Mouse (Mus musculus) small intestine, adult 2 months (tissue): Measurements from ENCODE around the gene Otof.

Experiments
- CTCF ChIP-seq: fragments of 200-500 bp; IDR thresholded peaks from 2 replicates; pipeline ENCODE4 v1.5.1; 2012; ENCODE audit warnings: low read depth, mild to moderate bottlenecking, control low read depth, inconsistent platforms, low read length, moderate library complexity, mixed read lengths; ENCODE audit not compliant: insufficient replicate concordance, insufficient read length; ENCODE audit errors: extremely low read depth
- POLR2A ChIP-seq: fragments of 200-500 bp; IDR thresholded peaks from 2 replicates; pipeline ENCODE4 v1.6.1; 2012; ENCODE audit warnings: low read depth, mild to moderate bottlenecking, control low read depth, inconsistent platforms, low read length, moderate library complexity

DNA sequence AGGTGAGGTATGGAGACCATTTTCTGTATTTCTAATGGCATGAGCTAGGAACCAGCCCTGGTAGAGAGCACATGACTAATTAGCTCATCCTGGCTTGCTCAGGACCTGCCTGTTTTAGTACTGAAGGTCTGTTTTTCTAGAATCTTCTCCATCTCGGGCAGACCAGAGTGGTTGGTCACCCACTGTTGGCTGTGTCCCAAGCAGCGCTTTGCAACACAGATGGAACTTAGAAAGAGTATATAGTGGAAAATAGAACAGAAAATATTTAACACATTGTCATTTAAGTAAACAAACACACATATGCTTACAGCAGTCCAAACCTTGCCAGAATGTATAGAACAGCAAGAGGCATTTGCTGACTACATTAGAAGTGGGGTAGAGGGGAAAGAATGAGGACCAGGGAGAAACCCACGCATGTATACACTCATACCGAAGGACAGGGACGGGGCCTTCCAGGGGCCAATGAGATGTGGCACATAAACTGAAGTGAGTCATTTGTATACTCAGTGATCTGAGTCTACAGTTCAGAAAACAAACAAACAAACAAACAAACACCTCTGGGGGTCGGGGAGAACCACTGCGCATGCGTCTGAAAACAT lies 21.3 kb downstream of the Otof start:
- TF ChIP-seq CTCF (no peak), POLR2A (no peak)
